Mouse (Mus musculus): ENCODE data around the gene P2ry12. TPM values are rescaled to one million over a fixed set of nuclear protein-coding genes. Genes with fewer than 3 reads are reported as not detected.

Gene P2ry12
- polyA plus RNA-seq, 1 experiment from 2014 or later: 3.1 TPM

- Histone ChIP-seq H3K4me1 (ENCODE audit: control insufficient read depth, low read depth, low read length) (no peaks in the 10 kb centered on the region), H3K36me3 (ENCODE audit: control insufficient read depth, insufficient read depth) (no peaks in the 10 kb centered on the region), H3K4me2 (ENCODE audit: low read depth, low read length) (no peak overlapping the region), H3K9ac (ENCODE audit: low read depth, low read length) (no peak overlapping the region), H3K4me3 (ENCODE audit: low read depth, low read length) (no peak overlapping the region), H3K9me3 (replicated peaks; ENCODE audit: control insufficient read depth, low read length) (no peaks in the 10 kb centered on the region), H3K27me3 (ENCODE audit: control insufficient read depth, insufficient read depth, low read depth, low read length) (no peaks in the 10 kb centered on the region), H3K27ac (ENCODE audit: low read length) (no peak overlapping the region)
- no peak for ATAC-seq (ENCODE audit: low read depth)
These were observed 15.9 kb upstream of the P2ry12 start for GRCm38 (mm10) chr3:59278620-59279019.

GRCm38 (mm10) chr3:59278254-59278533 is 15.5 kb upstream of the P2ry12 start:
- Histone ChIP-seq H3K4me3 (ENCODE audit: low read depth, low read length) (no peak overlapping the region), H3K9me3 (replicated peaks; ENCODE audit: control insufficient read depth, low read length) (no peaks in the 10 kb centered on the region), H3K27me3 (ENCODE audit: control insufficient read depth, insufficient read depth, low read depth, low read length) (no peaks in the 10 kb centered on the region), H3K27ac (ENCODE audit: low read length) (no peak overlapping the region), H3K36me3 (ENCODE audit: control insufficient read depth, insufficient read depth) (no peaks in the 10 kb centered on the region), H3K9ac (ENCODE audit: low read depth, low read length) (no peak overlapping the region), H3K4me1 (ENCODE audit: control insufficient read depth, low read depth, low read length) (no peaks in the 10 kb centered on the region), H3K4me2 (ENCODE audit: low read depth, low read length) (no peak overlapping the region)
- 46% methylated on average over 3 of the region's 3 CpGs for WGBS (ENCODE audit: insufficient replicate concordance)
- ATAC-seq (ENCODE audit: low read depth): no peak

GRCm38 (mm10) chr3:59277502-59278253 is 15.0 kb upstream of the P2ry12 start:
- H3K27ac ChIP-seq (ENCODE audit: low read length): no peak overlapping the region
- no peaks in the 10 kb centered on the region for H3K4me1 ChIP-seq (ENCODE audit: control insufficient read depth, low read depth, low read length)
- H3K9ac ChIP-seq (ENCODE audit: low read depth, low read length): no peak overlapping the region
- no peaks in the 10 kb centered on the region for H3K9me3 ChIP-seq (replicated peaks; ENCODE audit: control insufficient read depth, low read length)
- no peak overlapping the region for H3K4me2 ChIP-seq (ENCODE audit: low read depth, low read length)
- no peaks in the 10 kb centered on the region for H3K27me3 ChIP-seq (ENCODE audit: control insufficient read depth, insufficient read depth, low read depth, low read length)
- no peak for ATAC-seq (ENCODE audit: low read depth)
- no peaks in the 10 kb centered on the region for H3K36me3 ChIP-seq (ENCODE audit: control insufficient read depth, insufficient read depth)
- H3K4me3 ChIP-seq (ENCODE audit: low read depth, low read length): no peak overlapping the region
- 71% methylated on average over 3 of the region's 3 CpGs for WGBS (ENCODE audit: insufficient replicate concordance)

- Histone ChIP-seq H3K9ac (ENCODE audit: low read depth, low read length) (no peak overlapping the region), H3K27me3 (ENCODE audit: control insufficient read depth, insufficient read depth, low read depth, low read length) (no peaks in the 10 kb centered on the region), H3K36me3 (ENCODE audit: control insufficient read depth, insufficient read depth) (no peaks in the 10 kb centered on the region), H3K9me3 (replicated peaks; ENCODE audit: control insufficient read depth, low read length) (no peaks in the 10 kb centered on the region), H3K27ac (ENCODE audit: low read length) (no peak overlapping the region), H3K4me3 (ENCODE audit: low read depth, low read length) (no peak overlapping the region), H3K4me2 (ENCODE audit: low read depth, low read length) (no peak overlapping the region), H3K4me1 (ENCODE audit: control insufficient read depth, low read depth, low read length) (no peaks in the 10 kb centered on the region)
- ATAC-seq (ENCODE audit: low read depth): no peak
- WGBS (ENCODE audit: insufficient replicate concordance): 70% methylated on average over 6 of the region's 6 CpGs
These were observed 8.1 kb upstream of the P2ry12 start for GRCm38 (mm10) chr3:59270811-59271210.

- no peak overlapping the region for H3K4me3 ChIP-seq (ENCODE audit: low read depth, low read length)
- H3K36me3 ChIP-seq (ENCODE audit: control insufficient read depth, insufficient read depth): no peaks in the 10 kb centered on the region
- H3K27ac ChIP-seq (ENCODE audit: low read length): peak overlapping the region; percentile 19; the same call in 1 of the 2 replicates
- no peaks in the 10 kb centered on the region for H3K9me3 ChIP-seq (replicated peaks; ENCODE audit: control insufficient read depth, low read length)
- no peak overlapping the region for H3K9ac ChIP-seq (ENCODE audit: low read depth, low read length)
- ATAC-seq (ENCODE audit: low read depth): no peak
- H3K4me1 ChIP-seq (ENCODE audit: control insufficient read depth, low read depth, low read length): no peaks in the 10 kb centered on the region; the same call in 1 of the 2 replicates
- WGBS (ENCODE audit: insufficient replicate concordance): 29% methylated on average over 3 of the region's 3 CpGs
- H3K4me2 ChIP-seq (ENCODE audit: low read depth, low read length): no peak overlapping the region
- no peaks in the 10 kb centered on the region for H3K27me3 ChIP-seq (ENCODE audit: control insufficient read depth, insufficient read depth, low read depth, low read length)
These were observed 1.3 kb upstream of the P2ry12 start for GRCm38 (mm10) chr3:59263988-59264387.

GRCm38 (mm10) chr3:59263417-59263816 is 746 bp upstream of the P2ry12 start:
- no peak overlapping the region for H3K27ac ChIP-seq (ENCODE audit: low read length)
- H3K4me3 ChIP-seq (ENCODE audit: low read depth, low read length): no peak overlapping the region
- WGBS (ENCODE audit: insufficient replicate concordance): 76% methylated on average over 2 of the region's 2 CpGs
- H3K36me3 ChIP-seq (ENCODE audit: control insufficient read depth, insufficient read depth): no peaks in the 10 kb centered on the region
- H3K4me2 ChIP-seq (ENCODE audit: low read depth, low read length): no peak overlapping the region
- no peak overlapping the region for H3K9ac ChIP-seq (ENCODE audit: low read depth, low read length)
- H3K9me3 ChIP-seq (replicated peaks; ENCODE audit: control insufficient read depth, low read length): no peaks in the 10 kb centered on the region
- no peaks in the 10 kb centered on the region for H3K27me3 ChIP-seq (ENCODE audit: control insufficient read depth, insufficient read depth, low read depth, low read length)
- no peak for ATAC-seq (ENCODE audit: low read depth)
- no peaks in the 10 kb centered on the region; the same call in 1 of the 2 replicates for H3K4me1 ChIP-seq (ENCODE audit: control insufficient read depth, low read depth, low read length)

- Histone ChIP-seq H3K9me3 (replicated peaks; ENCODE audit: control insufficient read depth, low read length) (no peaks in the 10 kb centered on the region), H3K4me1 (ENCODE audit: control insufficient read depth, low read depth, low read length) (no peaks in the 10 kb centered on the region; the same call in 1 of the 2 replicates), H3K36me3 (ENCODE audit: control insufficient read depth, insufficient read depth) (no peaks in the 10 kb centered on the region), H3K4me2 (ENCODE audit: low read depth, low read length) (no peak overlapping the region), H3K4me3 (ENCODE audit: low read depth, low read length) (no peak overlapping the region), H3K27me3 (ENCODE audit: control insufficient read depth, insufficient read depth, low read depth, low read length) (no peaks in the 10 kb centered on the region), H3K9ac (ENCODE audit: low read depth, low read length) (no peak overlapping the region), H3K27ac (ENCODE audit: low read length) (no peak overlapping the region)
- WGBS (ENCODE audit: insufficient replicate concordance): 59% methylated on average over 9 of the region's 9 CpGs
- no peak for ATAC-seq (ENCODE audit: low read depth)
These were observed 780 bp downstream of the P2ry12 start for GRCm38 (mm10) chr3:59261709-59262472.

- no peaks in the 10 kb centered on the region for H3K36me3 ChIP-seq (ENCODE audit: control insufficient read depth, insufficient read depth)
- H3K27ac ChIP-seq (ENCODE audit: low read length): no peak overlapping the region
- H3K27me3 ChIP-seq (ENCODE audit: control insufficient read depth, insufficient read depth, low read depth, low read length): no peaks in the 10 kb centered on the region
- peak; percentile 41; the same call in 1 of the 2 replicates for ATAC-seq (ENCODE audit: low read depth)
- no peak overlapping the region for H3K4me2 ChIP-seq (ENCODE audit: low read depth, low read length)
- no peak overlapping the region for H3K4me3 ChIP-seq (ENCODE audit: low read depth, low read length)
- no peak overlapping the region for H3K9ac ChIP-seq (ENCODE audit: low read depth, low read length)
- 24% methylated on average over 5 of the region's 5 CpGs for WGBS (ENCODE audit: insufficient replicate concordance)
- no peaks in the 10 kb centered on the region; the same call in 1 of the 2 replicates for H3K4me1 ChIP-seq (ENCODE audit: control insufficient read depth, low read depth, low read length)
- no peaks in the 10 kb centered on the region for H3K9me3 ChIP-seq (replicated peaks; ENCODE audit: control insufficient read depth, low read length)
These were observed 1.9 kb downstream of the P2ry12 start for GRCm38 (mm10) chr3:59260745-59261144.

All from liver, embryonic 16.5 days (tissue).